Mouse (Mus musculus) right cerebral cortex, postnatal 25 days (tissue): ENCODE measurements around the gene Rpl35a.
"Not testable (repeated sequence)": the region's sequence is repeated elsewhere in the genome, so short reads cannot be mapped to it uniquely, and the experiment has no call there.

Experiments
- DNase-seq: peaks from one replicate; pipeline ENCODE4 v3.0.0; 2022

Rpl35a gene

DNA sequence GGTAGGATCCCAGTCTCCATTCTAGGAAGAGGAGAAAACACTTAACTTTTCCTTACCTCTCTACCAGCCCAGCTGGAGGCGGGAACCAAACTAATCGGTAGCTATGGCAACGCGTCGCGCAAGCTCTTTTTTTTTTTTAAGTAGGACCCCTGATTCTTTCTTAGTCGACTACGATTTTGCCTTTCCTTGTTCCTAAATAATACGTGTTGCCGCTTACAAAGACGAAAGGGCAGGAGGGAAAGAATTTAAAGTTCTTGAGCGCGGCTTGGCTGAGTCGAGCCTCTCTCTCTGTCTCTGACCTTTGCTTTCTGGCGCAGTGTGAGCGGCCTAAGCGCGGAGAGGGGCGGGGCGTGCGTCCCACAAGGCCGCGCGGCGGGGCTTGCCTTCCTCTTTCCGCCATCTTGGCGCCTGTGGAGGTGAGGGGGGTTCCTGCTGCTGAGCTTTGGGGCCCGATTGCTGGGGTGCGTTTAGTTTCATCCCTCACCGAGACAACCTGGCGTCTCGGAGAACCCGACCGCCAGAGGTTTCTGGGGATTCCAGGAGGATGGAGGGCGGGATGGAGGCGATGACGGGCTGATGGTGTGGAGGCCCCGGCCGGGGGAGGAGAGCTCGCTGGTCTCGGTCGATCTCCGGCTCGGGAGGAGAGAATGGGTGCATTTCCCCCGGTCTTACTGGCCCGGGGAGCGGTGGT, at the start of gene Rpl35a, which contains the start of gene Iqcg:
TSS of gene Rpl35a (plus strand) at position 359 of the 691 bp plus-strand sequence.
TSS of gene Iqcg (minus strand) at position 124 of the 691 bp plus-strand sequence.
- peak; percentile 89 for DNase-seq

DNA sequence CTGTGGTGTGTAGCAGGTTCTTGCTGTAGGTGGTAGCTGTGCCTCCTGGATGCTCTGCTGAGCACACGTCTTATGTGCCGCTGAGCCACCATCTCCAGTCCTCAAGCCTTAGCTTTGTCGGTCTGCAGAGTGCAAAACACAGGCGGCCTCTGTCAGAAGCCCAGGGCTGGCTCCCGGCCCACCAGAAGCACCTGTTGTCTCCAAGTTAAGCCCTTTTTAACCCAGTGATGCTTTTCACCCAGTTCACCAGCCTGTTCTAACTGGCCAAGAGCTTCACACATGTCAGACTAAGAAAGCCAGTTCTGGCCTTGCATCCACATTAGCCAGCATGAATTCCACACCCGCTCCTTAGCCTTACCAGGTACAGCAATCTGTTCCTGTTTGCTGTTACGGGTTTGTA, 49.4 kb upstream of the Rpl35a start:
- no peak for DNase-seq

DNA sequence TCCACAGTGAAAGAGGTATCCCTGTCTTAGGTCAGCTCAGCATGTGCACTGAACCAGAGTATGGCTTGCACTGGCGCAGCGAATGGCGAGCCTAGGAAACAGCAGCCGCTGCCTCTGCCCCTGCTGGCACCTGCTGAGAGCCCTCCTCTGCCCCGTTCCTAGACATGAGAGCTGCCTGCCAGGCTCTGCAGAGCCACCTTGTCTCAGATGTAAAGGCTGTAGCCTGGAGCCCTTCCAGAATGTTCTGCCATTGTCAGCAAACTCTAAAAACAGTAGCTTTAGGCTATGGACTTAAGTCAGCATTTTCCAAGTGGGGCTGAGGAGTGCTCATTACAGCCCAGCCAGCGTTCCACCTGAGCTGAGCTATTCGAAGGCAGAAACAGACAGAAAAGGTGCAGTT, 48.8 kb upstream of the Rpl35a start:
- DNase-seq = no peak

DNA sequence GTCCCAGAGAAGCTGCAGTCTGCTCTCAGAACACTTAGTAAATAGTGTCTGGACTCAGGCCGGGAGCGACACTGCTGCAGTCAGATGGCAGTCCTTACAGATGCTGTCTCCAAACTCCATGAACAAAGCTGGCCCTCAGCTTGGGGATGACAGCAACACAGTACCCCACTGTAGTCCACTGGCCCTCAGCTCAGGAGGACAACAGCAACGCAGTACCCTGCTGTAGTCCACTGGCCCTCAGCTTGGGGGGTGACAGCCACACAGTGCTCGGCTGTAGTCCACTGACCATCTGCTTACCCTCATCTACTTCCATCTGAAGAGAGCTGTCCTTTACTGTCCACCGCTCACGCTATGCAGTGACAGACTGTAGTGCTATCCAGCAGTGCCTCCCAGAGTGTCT, 46.1 kb upstream of the Rpl35a start:
- no peak for DNase-seq

DNA sequence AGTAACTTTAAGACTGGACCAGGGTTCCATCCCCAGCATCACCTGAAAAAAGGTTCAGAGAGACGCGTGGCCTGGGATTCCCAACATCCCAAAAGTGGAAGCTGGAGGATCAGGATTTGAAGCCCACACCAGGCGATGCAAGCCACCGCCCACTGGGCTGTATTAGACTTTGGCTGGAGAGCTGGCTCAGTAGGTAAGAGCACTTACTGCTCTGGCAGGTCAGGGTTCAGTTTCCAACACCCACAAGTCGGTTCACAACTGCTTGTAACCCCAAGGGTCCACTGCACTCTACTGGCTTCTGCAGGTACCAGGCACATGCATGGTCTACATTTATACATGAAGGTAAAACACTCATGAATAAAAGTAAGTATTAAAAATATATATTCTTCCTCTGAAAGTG, 42.5 kb upstream of the Rpl35a start:
- no peak for DNase-seq

DNA sequence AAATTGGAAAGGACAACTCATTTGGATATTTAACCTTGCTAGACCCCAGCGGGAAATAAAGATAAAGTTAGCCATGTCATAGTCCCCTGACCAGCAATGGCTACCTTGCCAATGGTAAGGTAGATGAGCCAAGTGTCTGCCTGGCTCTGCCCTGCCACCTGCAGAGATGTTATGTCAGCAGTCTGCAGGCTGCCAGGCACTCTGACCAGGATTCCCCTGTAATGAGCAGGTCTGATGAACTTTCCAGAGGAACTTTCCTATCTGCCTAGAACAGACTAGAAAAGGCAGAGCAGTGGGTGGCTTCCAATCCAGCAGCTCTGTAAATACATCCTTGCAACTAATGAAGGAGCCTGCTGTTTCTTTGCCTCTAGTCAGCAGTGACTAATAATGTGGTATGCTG, 41.3 kb upstream of the Rpl35a start:
- no peak for DNase-seq

DNA sequence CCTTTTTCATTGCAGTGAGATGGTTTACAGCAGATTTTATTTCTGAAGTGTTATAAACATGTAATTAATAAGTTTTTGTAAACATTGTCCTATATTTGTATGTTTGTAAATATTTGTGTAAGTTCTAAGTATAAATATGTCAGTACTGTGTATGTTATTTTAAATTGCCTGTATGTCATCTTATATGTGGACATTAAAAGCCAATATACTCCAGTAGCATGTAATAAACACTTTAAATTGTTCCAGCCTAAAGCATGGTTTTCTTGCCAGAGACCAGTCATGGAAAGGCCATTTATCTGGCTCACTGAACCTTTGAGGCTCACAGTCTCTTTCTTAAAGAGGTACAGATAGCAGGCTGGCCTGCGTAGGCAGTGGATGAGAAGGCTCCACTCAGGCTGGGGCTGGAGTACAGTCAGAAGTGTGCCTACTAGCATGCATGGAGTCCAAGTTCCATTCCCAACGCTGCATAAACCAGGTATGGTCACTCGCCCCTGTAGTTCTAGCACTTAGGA, 40.8 kb upstream of the Rpl35a start:
- DNase-seq = no peak

DNA sequence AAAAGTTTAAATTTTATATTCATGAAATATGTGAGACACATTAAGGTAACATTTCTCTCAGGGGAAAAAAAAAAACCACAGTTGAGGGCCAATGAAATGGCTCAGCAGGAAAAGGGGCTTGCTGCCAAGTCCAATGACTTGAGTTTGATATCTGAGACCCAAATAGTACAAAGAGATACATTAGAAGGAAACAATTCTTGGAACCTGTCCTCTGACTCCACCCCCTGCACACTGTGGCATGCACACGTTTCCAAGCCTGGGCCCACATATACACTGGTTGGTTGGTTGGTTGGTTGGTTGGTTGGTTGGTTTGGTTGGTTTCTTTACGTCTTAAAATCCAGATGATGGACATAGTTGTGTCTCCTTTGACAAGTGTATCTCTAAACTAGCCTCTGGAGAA, 40.3 kb upstream of the Rpl35a start:
- DNase-seq = no peak

DNA sequence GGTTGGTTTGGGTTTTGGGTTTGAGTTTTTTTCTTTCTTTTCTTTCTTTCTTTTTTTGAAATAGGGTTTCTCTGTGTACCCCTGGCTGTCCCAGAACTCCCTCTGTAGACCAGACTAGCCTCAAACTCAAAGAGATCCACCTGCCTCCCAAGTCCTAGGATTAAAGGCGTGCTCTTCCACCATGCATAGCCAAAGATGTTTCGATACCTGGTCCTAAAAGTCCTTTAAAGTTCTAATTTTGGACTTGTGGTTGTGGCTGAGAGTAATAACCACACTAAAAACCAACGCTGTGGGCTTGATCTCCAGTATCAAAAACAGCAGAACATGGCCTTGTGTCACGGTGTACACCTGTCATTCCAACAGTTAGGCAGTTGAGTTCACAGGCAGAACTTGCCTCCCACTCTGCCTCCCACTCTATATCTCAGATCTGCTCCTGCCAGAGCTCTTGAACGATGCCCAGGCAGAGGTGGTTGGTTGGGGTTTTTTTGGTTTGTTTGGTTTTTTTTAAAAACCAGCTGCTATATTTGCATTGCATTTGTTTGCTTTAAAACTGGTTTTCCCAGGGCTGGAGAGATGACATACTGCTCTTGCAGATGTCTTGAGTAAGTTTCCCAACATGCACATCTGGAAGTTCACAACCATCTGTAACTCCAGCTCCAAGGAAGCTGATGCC, 38.4 kb upstream of the Rpl35a start:
- no peak for DNase-seq

DNA sequence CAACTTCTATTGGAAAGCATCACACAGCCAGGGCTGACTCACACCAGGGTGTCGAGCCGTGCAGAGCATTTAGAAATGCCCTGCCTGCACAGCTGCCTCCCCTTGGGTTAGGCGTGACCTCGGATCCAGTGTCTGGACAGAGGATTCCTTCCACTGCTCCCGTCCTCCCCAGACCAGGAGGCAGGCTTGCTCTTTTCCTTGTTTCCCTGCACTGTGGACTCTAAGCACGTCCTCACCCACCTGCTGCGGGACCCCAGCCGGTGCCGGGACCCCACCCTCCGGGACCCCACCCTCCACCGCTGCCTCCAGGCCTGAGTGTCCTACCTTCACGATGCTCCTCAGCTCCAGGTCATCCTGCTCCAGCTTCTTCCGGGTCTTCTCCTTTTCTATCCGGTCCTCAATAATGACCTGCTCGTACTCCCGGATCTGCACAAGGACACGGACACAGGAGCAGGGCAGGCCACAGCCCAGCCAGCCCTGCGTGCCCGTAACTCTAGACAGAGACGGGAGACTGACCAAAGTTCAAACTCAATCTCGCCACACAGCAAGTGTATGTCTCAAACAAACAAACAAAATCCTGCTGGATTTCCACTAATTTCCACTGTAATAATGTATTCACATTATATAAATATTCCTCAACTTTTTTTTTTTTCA, 37.0 kb upstream of the Rpl35a start:
- DNase-seq = no peak

DNA sequence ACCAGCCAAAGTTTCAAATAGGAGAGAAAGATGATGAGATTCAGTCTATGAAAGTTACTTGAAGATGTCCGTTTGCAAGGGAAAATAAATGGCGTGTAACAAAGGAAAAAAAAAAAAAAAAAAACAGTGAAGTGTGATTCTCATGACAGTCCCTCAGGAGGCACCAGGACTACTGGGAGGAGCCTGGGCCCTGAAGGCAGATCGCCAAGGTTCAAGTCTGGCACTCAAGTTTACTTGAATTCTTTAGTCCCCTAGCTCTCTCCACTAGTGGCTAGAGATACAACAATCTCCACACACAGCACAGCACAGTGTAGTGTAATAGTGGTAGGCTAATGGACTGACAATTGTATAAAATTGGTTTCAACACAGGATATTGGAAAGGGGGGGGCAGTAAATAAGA, 34.9 kb upstream of the Rpl35a start:
- no peak for DNase-seq

DNA sequence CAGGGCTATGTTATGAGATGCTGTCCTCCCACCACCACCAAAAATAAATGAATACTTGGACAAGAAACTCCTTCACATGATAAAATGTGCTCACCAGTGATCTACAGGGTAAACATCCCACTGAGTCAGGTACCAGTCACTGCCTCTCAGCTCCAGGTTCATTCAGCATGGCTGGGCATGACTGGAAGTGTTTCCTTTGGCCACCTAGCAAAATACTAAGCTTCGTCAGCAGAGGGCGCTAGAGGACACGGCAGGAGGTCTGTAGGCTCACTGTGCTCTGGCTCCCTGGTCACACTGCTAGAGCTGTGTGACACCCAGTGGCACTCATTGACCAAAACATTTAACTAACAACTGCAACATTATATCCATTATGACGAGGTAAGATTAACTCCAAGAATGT, 32.5 kb upstream of the Rpl35a start:
- DNase-seq = peak; percentile 65

DNA sequence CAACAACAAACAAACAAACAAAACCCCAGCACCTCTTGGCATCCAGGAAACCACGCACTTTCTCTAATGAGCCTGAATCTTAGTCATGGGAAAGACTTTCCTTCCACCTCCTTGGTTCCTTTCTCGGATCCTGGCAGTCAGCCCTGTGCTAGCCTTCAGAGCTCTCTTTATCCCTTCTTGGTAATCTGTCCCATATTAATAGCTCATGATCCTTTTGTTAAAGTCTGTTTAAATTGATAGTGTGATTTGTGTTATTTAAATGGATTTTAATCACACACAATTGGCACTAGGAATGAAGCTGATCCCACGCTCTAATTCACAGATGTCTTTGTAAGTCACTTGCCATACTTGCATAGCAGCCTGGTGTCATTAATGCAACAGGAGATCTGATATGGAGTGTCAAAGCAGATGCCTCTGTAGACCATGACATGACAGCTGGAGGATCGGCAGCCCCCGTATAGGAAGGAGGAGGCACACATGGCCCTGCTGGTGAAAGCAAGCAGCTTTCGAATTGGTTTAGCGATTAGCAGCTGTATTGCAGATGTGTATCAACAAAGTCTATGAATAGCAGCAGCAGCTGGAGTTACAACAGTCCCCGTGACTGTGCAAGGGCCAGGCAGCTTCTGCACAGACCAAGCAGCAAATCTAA, 31.7 kb upstream of the Rpl35a start:
- no peak for DNase-seq

DNA sequence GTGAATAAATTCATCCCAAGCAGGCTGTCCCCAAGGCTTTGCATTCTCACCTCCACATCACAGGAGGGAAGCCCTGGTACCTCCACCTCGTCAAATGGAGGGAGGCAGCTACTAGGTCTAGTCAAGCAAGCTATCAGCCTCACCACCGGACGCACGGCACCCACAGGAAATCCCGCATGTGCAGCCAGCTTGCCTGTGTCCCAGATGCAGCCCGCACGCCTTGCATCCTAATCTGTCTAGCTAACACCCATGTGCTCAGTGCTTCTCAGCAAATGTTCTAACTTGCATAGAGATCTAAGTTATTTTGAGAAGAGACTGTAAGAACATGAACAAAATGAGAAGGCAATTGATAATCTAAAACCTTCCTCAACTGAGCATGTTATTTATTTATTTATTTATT, 29.9 kb upstream of the Rpl35a start:
- DNase-seq = no peak

DNA sequence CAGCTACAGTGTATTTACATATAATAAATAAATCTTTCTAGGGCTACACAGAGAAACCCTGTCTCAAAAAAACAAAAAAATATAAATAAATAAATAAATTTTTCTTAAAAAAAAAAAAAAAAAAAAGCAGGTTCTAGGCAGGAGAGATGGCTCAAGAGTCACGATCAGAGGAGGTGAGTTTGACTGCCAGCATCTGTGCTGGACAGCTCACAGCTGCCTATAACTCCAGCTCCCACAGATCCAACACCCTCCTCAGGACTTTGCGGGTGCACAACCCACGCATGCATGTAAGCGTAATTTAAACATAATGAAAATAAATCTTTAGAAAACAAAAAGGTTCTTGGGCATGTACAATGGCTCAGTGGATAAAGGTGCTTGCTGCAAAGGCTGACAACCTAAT, 20.2 kb upstream of the Rpl35a start:
- no peak for DNase-seq

DNA sequence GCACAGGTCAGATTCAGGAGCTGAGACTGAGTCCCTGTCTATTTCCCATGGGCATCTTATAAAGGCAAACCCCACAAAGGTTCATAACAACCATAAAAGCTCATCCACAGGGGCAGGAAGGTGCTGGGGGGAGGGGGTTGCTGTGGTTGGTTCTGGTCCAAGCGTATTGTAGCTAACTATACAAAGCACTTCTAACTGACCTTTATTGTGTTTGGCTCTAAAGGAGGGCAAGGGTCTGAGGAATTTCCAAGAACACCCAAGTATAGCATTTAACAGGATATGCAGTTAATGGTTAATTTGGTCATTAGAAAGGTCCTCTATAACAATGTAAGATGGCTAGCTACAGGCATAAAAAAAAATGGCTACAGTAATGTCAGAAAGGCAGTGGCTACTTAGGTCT, 13.6 kb upstream of the Rpl35a start:
- no peak for DNase-seq

DNA sequence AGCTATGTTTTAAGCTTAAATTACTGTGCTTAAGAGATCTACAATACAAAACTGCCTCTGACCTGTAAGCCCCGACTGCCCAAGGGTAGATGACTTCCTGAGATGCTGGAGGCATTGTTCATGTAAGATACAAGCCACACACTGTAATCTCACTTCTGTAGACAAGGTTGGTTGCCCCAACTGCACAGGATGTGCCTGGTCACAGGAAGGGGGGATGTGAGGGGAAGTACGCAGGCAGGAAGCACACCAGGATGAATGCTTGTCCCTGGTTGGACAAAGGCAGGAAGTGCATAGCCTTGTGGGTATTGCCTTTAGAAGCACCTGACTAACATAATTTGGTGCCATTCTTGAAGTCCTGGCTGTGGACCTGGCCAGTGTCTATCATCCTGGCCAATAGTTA, 13.0 kb upstream of the Rpl35a start:
- DNase-seq = no peak

DNA sequence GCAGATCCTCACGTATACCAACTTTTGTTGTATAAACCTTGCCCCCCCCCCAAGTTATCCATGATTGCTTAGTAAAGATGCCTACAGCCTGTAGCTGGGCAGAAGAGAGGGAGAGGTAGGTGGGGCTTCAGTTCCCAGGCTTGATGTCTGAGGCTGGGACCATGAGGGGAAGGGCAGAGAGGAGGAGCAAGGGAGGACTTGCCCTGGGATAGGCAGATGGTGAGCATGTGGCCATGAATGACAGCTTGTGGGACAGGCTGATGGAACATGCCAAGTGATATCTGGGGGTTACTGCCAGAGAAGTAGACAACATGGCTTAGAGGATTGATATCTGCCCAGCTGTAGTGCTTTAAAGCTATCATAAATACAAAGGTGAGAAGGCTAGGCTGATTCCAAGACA, 8.2 kb upstream of the Rpl35a start:
- no peak for DNase-seq

DNA sequence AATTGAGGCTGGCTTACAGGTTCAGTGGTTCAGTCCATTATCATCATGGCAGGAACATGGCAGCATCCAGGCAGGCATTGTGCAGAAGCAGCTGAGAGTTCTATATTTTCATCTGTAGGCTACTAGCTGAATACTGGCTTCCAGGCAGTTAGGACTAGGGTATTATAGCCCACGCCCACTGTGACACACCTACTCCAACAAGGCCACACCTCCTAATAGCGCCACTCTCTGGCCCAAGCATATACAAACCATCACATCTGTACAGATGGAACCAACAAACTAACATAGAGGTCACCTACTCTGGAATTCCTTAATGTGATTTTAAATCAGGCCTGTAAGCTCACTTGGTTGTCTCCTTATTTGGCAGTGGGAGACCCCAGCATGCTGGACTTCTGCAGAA, 7.6 kb upstream of the Rpl35a start:
- no peak for DNase-seq

DNA sequence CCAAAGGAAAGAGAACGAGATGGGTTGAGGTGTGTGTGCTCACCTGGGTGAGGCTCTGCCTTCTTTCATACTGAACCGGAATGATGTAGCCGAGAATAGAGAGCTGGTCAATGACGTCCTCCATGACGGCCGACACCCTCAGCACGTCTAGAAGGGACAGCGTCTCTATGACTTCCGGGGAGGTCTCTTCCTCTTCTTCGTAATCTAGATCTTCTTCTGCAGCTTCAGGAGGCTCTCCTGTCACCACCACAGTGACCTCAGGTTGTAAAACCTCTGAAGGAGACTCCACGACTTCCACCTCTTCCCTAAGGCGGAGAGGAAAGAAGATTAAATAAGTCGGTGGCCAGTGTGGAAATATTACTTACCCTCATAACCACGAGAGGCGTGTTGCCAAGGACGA, 6.4 kb upstream of the Rpl35a start:
- DNase-seq = no peak

DNA sequence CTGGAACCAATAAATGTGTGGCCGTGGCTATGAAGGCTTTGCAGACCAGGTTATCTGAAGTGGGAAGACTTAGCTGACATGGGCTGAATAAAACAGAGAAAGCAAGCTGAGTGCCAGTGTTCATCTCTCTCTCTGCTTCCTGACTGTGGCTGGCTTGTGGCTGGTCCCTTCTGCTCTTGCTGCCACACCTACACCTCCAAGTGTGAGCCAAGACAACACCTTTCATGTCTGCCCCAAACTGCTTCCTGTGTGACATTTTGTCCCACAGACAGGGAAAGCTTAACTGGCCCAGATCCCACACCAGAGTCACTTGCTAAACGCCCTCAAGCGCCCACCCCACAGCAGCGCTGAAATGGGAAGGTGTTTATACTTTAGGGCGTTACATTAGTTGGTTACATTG, 3.1 kb upstream of the Rpl35a start:
- no peak for DNase-seq

DNA sequence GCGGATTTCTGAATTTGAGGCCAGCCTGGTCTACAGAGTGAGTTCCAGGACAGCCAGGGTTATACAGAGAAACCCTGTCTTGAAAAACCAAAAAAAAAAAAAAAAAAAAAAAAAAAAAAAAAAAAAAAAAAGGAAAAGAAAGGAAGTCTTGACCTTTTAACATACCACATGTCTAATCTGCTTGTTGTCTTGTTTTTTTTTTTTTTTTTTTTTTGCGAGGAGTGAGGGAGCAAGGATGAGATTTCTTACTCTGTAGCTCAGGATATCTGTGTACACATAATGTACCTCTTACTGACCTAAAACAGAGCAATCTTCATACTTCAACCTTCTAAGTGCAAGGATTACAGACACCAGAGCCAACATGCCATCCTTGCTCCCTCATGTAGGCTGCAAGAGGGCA, 1.3 kb upstream of the Rpl35a start:
- not testable (repeated sequence) for DNase-seq

DNA sequence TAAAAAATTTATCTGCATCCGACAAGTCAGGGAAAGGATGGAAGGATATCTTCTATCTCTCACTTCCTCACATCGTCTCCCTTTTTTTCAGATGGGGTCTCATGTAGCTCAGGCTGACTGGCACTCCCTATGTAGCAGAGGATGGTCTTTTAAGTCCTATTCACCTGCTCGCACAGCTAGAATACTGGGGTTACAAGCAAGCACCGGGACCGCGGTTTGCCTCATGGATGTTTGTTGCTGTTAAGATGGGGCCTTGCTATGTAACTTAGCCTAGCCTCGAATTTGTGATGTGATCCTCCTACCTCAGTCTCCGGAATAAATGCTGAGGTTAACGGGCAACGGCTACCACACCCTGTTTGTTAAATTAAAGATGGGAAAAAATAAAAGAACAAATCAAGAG, 598 bp upstream of the Rpl35a start:
- DNase-seq = peak; percentile 9

DNA sequence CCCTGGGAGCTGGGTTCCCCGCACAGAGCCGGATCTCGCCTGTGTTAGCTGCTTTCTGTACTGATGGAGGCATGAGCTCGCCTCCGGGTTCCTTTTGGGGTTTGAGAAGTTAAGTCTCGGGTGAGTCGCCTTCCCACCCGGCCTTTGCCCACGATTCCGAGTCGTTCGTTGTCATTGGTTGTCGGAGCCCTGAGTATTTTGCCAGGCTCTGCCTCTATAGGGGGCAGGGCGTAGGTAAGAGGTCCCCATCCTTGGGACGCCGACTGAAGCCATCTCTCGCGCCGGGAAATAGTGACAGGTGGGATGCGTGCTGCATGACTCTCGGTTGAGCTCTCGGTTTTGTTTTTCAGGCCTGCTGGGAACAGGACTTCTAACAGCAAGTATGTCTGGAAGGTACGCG, 533 bp downstream of the Rpl35a start:
- DNase-seq = no peak
